Mouse (Mus musculus) stomach, embryonic 14.5 days (tissue): ENCODE data around the gene Rbms2. TPM values are rescaled to one million over a fixed set of nuclear protein-coding genes. Genes with fewer than 3 reads are reported as not detected.

ENCODE experiments used
- ATAC-seq: fragments of 200-750 bp; cut with Nextera tagmentation; 2 replicates; pipeline ENCODE4 v1.8.0; 2017; ENCODE audit warnings: low read depth, moderate TSS enrichment; ENCODE audit not compliant: insufficient number of reproducible peaks, insufficient read depth, low FRiP score
- H3K27ac ChIP-seq: fragments of 300-500 bp; sonication (generic); 2 replicates; pipeline ENCODE4 v1.5.1; 2014; ENCODE audit warnings: mild to moderate bottlenecking, low read length, moderate library complexity, mixed read lengths
- H3K27me3 ChIP-seq: fragments of 300-500 bp; sonication (generic); 2 replicates; pipeline ENCODE4 v1.6.1; 2014; ENCODE audit warnings: low read length, control low read depth, mixed read lengths; ENCODE audit not compliant: control insufficient read depth, insufficient read depth
- H3K36me3 ChIP-seq: fragments of 300-500 bp; sonication (generic); 2 replicates; pipeline ENCODE4 v1.6.1; 2014; ENCODE audit warnings: mild to moderate bottlenecking, control low read depth, low read length, moderate library complexity, mixed read lengths; ENCODE audit not compliant: control insufficient read depth, insufficient read depth
- H3K4me1 ChIP-seq: fragments of 300-500 bp; sonication (generic); 2 replicates; pipeline ENCODE4 v1.6.1; 2014; ENCODE audit warnings: low read length, control low read depth, mixed read lengths; ENCODE audit not compliant: control insufficient read depth, insufficient read depth
- H3K4me2 ChIP-seq: fragments of 300-500 bp; sonication (generic); replicated peaks from 2 replicates; pipeline ENCODE4 v1.6.1; 2014; ENCODE audit warnings: low read depth, low read length, control low read depth
- H3K4me3 ChIP-seq: fragments of 300-500 bp; sonication (generic); 2 replicates; pipeline ENCODE4 v1.5.1; 2014; ENCODE audit warnings: low read depth, low read length, control low read depth
- H3K9ac ChIP-seq: fragments of 300-500 bp; sonication (generic); replicated peaks from 2 replicates; pipeline ENCODE4 v1.6.1; 2014; ENCODE audit warnings: low read depth, mild to moderate bottlenecking, control low read depth, low read length, moderate library complexity, mixed read lengths
- H3K9me3 ChIP-seq: fragments of 300-500 bp; sonication (generic); 2 replicates; pipeline ENCODE4 v1.6.1; 2016; ENCODE audit warnings: low read depth, low read length, control low read depth; ENCODE audit not compliant: control insufficient read depth
- WGBS: fragments of 180-500 bp; shearing (Covaris S2); extraction: QIAGEN DNeasy Blood & Tissue Kit; methylation state at CpG from one replicate; pipeline ENCODE4 v1.1.7; 2014; 5-methylcytosine and 5-hydroxymethylcytosine counted together
- polyA plus RNA-seq: library from polyadenylated mRNA; unstranded; fragments of >200 nt; fragmentation: Nextera tagmentation; extraction: Ambion mirVana; gene quantifications from 2 replicates; pipeline ENCODE4 v1.2.1, GENCODE M21; 2014

Gene Rbms2
- polyA plus RNA-seq, 1 experiment from 2014 or later = 35.6 TPM

- peaks cover 91% of the 10 kb centered on the region for H3K36me3 ChIP-seq
- H3K27ac ChIP-seq = no peak overlapping the region
- no peak for ATAC-seq
- H3K27me3 ChIP-seq = no peaks in the 10 kb centered on the region
- H3K4me1 ChIP-seq = no peaks in the 10 kb centered on the region
- no peak overlapping the region for H3K9ac ChIP-seq
- H3K4me3 ChIP-seq = no peak overlapping the region
- H3K9me3 ChIP-seq = no peaks in the 10 kb centered on the region
- no peak overlapping the region for H3K4me2 ChIP-seq
- WGBS = 94% methylated on average over 9 of the region's 9 CpGs
Measured at GRCm38 (mm10) chr10:128124831-128125230, 55.3 kb downstream of the Rbms2 start.

- peaks cover 93% of the 10 kb centered on the region for H3K36me3 ChIP-seq
Measured at GRCm38 (mm10) chr10:128123833-128124232, 56.3 kb downstream of the Rbms2 start.

DNA sequence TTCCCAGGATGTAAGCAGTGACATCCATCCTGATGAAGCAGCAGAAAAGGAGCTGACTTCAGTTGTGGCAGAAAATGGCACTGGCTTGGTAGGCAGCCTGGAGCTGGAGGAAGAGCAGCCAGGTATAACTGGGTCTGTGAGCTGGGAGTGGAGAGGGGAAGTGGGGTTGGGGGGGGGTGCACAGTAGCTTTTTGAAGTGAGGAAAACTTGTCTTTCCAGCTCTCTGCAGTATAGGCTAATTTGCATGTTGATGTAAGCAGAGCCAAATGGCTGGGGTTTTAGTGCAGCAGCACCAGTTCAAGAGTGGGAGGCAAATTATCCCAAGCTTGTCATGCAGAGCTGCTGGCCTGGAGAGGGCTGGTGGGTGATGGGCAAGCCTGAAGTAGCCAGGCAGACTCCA lies 68.9 kb downstream of the Rbms2 start:
- no peaks in the 10 kb centered on the region for H3K4me1 ChIP-seq
- no peak overlapping the region for H3K9ac ChIP-seq
- no peak overlapping the region for H3K4me2 ChIP-seq
- ATAC-seq = no peak
- H3K9me3 ChIP-seq = no peaks in the 10 kb centered on the region
- H3K27me3 ChIP-seq = no peaks in the 10 kb centered on the region
- peaks cover 66% of the 10 kb centered on the region for H3K36me3 ChIP-seq
- H3K4me3 ChIP-seq = no peak overlapping the region
- no peak overlapping the region for H3K27ac ChIP-seq

More at GRCm38 (mm10) chr10:128123833-128124232, 56.3 kb downstream of the Rbms2 start:
- H3K4me3 ChIP-seq = no peak overlapping the region
- no peaks in the 10 kb centered on the region for H3K4me1 ChIP-seq
- ATAC-seq = no peak
- 86% methylated on average over 7 of the region's 7 CpGs for WGBS
- no peak overlapping the region for H3K9ac ChIP-seq
- no peak overlapping the region for H3K4me2 ChIP-seq
- H3K27me3 ChIP-seq = no peaks in the 10 kb centered on the region
- H3K27ac ChIP-seq = no peak overlapping the region
- no peaks in the 10 kb centered on the region for H3K9me3 ChIP-seq

- 91% methylated on average over 4 of the region's 4 CpGs for WGBS
- Histone ChIP-seq H3K9me3 (no peaks in the 10 kb centered on the region), H3K4me3 (no peak overlapping the region), H3K9ac (no peak overlapping the region), H3K36me3 (peaks cover 57% of the 10 kb centered on the region), H3K27me3 (no peaks in the 10 kb centered on the region), H3K27ac (no peak overlapping the region), H3K4me2 (no peak overlapping the region), H3K4me1 (no peaks in the 10 kb centered on the region)
- ATAC-seq = no peak
Measured at GRCm38 (mm10) chr10:128110103-128110761, 69.9 kb downstream of the Rbms2 start.

DNA sequence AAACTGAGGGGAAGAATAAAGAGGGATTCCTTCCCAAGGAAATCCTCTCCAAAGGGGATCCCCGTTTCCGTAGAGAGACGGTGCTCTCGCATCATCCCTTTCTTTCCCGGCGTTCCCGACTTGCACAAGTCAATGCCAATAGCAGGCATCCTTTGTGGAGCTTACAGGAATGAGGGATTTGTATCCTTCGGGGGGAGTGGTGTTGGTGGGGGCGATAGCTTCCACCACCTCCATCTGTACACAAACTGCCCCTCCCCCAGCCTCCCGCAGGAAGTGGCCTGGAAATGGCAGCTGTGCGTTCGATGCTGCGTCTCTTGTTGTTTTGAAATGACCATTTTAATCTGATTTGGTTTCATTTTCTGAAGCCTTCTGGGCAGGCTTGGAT lies 82.5 kb downstream of the Rbms2 start:
- peak overlapping the region; percentile 88 for H3K9ac ChIP-seq
- no peaks in the 10 kb centered on the region for H3K27me3 ChIP-seq
- H3K36me3 ChIP-seq = no peaks in the 10 kb centered on the region
- no peak for ATAC-seq
- H3K4me1 ChIP-seq = peaks cover 32% of the 10 kb centered on the region
- peak overlapping the region; percentile 82 for H3K4me2 ChIP-seq
- under 1% methylated on average over 13 of the region's 13 CpGs for WGBS
- no peaks in the 10 kb centered on the region for H3K9me3 ChIP-seq
- H3K4me3 ChIP-seq = peak overlapping the region; percentile 84
- H3K27ac ChIP-seq = peak overlapping the region; percentile 83

GRCm38 (mm10) chr10:128096693-128097586 lies 83.2 kb downstream of the Rbms2 start:
- Histone ChIP-seq H3K4me3 (peak overlapping the region; percentile 84), H3K27me3 (no peaks in the 10 kb centered on the region), H3K27ac (peak overlapping the region; percentile 83), H3K4me2 (peak overlapping the region; percentile 82), H3K9me3 (no peaks in the 10 kb centered on the region), H3K9ac (peak overlapping the region; percentile 88), H3K36me3 (no peaks in the 10 kb centered on the region), H3K4me1 (peaks cover 33% of the 10 kb centered on the region)
- peak; percentile 77 for ATAC-seq
- under 1% methylated on average over 79 of the region's 86 CpGs for WGBS

DNA sequence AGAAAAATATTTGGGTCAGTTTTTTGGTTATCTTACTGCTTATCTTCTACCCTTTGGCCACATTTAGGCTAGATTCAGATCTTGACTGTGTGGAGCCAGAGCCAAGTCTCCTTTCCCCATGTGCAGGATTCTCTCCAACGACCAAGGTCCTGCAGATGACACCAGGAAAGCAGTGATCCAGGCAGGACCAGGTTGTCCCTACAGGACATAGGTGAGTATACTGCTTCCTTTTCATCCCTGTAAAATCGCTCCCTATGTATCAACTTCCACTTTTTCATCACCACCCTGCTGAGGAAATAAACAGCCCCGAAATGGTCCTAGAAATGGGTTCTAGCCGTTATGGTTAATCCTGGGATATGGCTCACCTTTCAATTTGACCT lies 83.8 kb downstream of the Rbms2 start:
- H3K27me3 ChIP-seq = no peaks in the 10 kb centered on the region
- no peak overlapping the region for H3K27ac ChIP-seq
- H3K9me3 ChIP-seq = no peaks in the 10 kb centered on the region
- 18% methylated on average over 4 of the region's 4 CpGs for WGBS
- no peaks in the 10 kb centered on the region for H3K36me3 ChIP-seq
- peaks cover 40% of the 10 kb centered on the region for H3K4me1 ChIP-seq
- H3K4me3 ChIP-seq = peak overlapping the region; percentile 84
- peak overlapping the region; percentile 10; the same call in 1 of the 2 replicates for H3K4me2 ChIP-seq
- no peak for ATAC-seq
- H3K9ac ChIP-seq = no peak overlapping the region

DNA sequence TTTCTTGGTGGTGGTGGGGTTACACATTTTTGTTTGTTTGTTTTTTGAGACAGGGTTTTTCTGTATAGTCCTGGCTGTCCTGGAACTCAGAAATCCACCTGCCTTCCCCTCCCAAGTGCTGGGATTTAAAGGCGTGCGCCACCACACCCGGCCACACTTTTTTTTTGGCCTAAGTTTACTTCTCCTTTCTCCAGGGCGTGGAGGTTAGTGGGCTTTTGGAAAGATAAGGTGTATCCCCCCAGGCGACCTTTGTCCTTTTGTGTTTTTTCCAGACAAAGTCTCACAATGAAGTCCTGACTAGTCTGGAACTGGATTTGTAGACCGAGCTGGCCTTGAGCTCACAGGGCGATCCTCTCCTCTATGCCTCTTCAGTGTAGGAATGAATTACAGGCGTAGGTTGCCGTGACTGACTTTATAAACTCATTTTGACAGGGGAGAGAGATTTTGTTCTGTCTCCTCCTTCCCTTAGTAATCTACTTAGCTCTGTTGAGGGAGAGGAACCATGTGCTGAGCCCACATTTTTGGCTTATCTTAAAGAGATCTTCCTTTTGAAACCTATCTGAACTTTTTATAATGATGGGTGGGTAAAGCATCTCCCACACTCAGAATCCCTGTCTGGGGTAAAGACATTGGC lies 85.0 kb downstream of the Rbms2 start:
- Histone ChIP-seq H3K9me3 (no peaks in the 10 kb centered on the region), H3K4me1 (peaks cover 40% of the 10 kb centered on the region), H3K4me3 (0 out of 2 replicates have a peak overlapping the region, but pooled peaks have one; percentile 11), H3K36me3 (peaks cover 2% of the 10 kb centered on the region; the same call in 1 of the 2 replicates), H3K27me3 (no peaks in the 10 kb centered on the region), H3K27ac (peak overlapping the region; percentile 44; the same call in 1 of the 2 replicates), H3K4me2 (peak overlapping the region; percentile 74), H3K9ac (no peak overlapping the region)
- no peak for ATAC-seq
- 36% methylated on average over 9 of the region's 9 CpGs for WGBS
